Mouse (Mus musculus) brain, adult 2 months (tissue): ENCODE results near the gene Hscb.

ENCODE experiments used
- DNase-seq: peaks from one replicate; pipeline ENCODE4 v3.0.0; 2011; ENCODE audit warnings: low read depth, low spot score

The Hscb gene

DNA sequence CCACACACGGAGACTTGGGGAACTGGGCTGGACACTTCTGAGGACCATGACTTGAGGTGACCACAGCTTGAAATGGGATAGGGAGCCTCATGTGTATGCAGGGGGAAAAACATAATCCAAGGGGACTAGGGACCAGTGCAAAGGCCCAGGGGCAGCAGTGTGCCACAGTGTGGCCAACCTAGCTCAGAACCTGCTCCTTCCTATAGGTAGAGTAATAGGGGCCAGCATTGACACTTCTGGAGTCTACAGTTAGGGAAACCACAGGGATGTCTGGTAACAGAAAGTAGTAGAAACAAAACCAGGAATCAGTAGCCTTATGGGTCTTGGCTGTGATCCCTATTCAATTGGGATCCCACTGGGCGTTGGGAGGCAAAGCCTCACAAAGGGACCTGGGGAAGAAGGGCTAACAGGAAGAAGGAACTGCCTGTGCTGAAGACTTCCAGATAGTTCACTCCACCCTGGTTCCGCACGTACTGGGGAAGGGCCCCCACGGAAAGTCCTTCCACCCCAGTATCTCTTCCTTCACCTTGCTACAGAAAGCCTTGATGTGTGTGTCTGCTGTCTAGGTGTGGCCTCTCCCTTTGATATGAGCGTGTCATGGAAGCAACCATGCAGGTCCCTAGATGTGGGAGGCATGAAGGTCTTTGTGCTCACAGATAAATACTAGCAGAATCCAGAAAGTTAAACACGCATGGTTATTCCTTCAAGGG is 57.9 kb downstream of the Hscb start:
- no peak for DNase-seq

DNA sequence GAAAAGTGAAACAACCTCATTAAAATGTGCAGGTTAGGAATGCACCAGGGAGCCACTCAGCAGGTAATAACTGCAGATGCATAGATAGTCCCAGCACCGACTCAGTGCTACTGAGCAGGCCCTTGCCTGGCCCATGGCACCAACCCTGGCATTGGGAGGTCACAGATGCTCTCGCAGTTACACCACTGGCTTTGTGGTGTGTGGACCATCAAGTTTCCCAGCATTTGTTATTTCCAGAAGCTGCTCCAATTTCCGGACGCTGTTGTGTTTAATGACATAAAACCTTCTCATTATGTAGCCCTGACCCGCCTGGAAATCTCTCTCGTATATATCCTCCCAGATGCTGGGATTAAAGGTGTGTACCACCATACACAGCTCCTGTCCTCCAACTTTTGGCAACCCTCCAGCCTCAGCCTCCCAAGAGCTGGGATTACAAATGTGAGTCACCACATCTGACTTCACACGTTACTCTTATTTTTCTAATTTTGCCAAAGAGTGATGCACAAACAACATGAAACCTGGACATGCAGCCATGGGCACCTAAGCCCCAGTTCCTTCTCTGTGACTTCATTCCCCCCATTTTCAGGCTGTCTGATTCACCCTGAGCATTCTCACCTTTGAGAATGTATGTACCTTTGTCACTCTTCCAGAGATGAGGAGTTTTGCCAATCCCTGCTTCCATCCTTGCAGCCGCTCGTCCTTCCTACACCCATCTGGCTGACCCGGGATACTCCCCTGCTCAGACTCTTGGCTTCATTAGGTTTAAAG is 58.6 kb downstream of the Hscb start:
- peak; percentile 55 for DNase-seq

DNA sequence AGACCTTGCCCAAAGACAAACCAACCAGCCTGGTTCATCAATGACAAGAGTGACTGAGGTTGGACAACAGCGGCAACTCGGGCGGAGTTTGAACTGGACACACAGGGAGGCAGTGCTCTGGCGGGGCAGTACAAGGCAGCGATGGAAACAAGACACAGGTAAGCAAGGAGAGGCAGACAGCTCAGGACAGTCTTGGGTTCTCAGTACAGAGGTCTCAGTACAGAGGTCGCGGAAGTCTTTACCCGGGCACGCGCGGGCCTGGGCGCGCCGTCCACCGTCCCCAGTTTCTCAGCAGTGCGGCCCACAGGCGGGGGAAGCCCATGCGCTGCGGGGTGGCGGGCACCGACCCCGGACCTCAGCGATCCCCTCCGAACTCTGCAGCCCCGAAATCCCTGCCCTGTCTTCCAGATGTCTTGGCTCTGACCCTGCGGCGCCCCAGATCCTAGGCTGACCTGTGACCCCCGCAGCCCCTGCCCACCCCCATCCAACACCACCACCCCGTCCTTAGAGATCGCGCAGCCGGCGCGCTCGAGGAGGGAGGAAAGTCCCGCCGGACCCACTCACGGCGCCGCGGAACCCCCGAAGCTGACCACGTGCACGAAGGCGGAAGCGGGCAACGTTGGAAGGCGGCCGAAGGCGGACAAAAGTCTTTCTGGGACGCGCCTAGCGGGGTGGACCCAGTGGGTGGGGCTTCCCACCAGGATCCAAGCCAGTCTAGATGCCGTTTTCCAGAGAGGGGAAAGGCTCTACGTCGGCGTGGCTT is 59.4 kb downstream of the Hscb start, which contains the start of gene Pus1:
Gene Pus1, minus strand, starts transcription at position 662 of the 763 bp plus-strand sequence.
- peak; percentile 96 for DNase-seq

DNA sequence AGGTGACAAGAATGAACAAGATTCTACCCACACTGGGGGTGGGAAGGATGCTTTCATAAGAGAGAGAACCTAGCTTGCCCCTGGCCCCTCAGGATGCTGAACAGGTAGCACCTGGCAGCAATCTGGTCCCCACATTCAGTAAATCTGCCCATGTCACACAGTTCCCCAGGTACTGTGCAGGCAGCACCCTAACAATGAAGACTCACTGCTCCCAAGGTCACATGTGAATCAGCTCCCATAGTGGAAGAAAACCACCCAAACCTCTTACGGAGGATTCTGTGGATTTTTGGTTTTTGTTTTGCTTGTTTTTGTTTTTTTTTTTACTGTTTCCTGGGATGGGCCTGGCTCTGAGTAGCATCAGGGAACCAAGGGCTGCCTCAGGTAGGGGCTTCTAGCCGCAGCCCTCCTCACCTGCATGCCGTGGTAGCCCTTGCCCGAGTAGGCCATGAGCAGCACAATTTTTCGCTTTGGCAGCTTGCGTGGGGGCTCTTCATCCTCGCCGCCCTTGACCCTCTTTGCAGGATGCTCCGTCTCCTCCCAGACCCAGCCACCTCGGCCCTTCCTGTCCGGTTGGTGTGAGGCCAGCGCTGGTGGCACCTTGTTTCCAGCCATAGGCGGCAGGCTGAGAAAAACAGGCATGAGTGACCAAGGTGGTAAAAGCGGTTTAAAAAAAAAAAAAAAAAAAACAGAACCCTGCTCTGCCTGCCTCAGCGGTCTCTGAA is 60.1 kb downstream of the Hscb start:
- no peak for DNase-seq
